Mouse (Mus musculus) adrenal gland, postnatal 4 days (tissue): ENCODE measurements around the gene Itpk1. TPM values are rescaled to one million over a fixed set of nuclear protein-coding genes. Genes with fewer than 3 reads are reported as not detected.

ENCODE experiments used
- DNase-seq, 2 experiments: peaks; one replicate each; pipeline ENCODE4 v3.0.0; 2021 to 2022; ENCODE audit warnings: low spot score in 2 of 2, mixed read lengths in 2 of 2
- total RNA-seq, 2 experiments: library from RNA; stranded (reverse); gene quantifications; 2 replicates each; pipeline ENCODE4 v1.2.3; 2021

Gene Itpk1
- total RNA-seq, 2 experiments from 2014 or later, result 46.6 to 57.7 TPM

DNA sequence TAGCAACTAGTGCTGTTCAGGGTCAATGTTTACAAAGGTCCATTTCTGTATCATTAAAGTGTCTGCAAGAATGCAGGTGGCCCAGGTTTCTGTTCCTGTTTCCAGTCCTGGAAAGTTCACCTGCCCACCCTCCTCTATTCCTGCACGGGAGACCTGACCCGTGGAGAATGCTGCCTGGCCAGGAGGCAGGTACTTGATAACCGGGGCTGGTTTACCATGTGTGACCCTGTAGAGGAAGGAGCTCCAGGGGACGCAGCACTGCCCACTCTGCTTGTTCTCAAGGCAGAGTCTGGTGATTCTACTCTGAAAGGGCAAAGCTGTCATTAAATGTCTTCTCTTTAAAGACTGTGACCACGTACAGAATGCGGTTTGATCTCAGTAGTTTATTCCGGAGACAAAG, 136.5 kb downstream of the Itpk1 start:
- no peak for DNase-seq

DNA sequence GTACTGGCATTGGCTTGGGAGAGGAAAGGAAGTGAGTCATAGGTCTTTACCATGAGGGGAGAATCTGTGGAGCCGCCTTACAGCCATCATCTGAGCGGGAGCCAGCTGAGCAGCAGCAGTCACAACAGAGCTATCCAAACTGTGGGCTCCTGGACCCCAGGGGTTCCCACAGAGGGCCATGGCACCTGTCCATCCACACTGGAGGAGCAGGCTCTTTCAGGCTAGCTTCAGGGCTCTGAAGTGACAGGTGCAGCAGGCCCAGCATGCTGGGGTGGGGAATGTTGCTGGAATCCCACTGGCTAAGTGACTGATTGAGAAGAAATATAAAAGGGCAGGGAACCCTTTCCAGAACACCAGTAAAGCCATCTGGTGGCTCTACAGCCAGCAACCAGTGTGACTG, 137.8 kb downstream of the Itpk1 start:
- DNase-seq, result no peak

GRCm38 (mm10) chr12:102565086-102565485, 139.6 kb downstream of the Itpk1 start:
- DNase-seq, result no peak

DNA sequence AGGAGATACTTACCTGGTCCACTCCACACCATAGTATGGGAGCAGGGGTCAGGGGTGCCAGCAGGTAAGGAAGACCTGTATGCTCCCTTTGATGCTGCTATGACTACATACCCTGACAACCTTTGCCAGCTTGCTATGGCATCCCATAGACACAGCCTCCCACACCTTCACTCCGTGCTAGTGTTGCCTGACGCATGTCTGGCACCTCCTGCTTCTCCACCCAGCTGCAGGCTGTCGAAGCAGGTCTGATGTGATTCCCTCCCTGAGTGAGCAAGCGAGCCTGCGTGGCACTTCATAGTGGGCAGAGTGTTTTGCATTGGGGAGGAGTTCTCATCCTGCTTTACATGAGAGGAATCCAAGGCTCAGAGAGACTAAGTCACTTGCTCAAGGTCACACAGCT, 147.4 kb downstream of the Itpk1 start:
- DNase-seq, result no peak

- no peak for DNase-seq
Observed at GRCm38 (mm10) chr12:102555850-102556249, 148.9 kb downstream of the Itpk1 start.

DNA sequence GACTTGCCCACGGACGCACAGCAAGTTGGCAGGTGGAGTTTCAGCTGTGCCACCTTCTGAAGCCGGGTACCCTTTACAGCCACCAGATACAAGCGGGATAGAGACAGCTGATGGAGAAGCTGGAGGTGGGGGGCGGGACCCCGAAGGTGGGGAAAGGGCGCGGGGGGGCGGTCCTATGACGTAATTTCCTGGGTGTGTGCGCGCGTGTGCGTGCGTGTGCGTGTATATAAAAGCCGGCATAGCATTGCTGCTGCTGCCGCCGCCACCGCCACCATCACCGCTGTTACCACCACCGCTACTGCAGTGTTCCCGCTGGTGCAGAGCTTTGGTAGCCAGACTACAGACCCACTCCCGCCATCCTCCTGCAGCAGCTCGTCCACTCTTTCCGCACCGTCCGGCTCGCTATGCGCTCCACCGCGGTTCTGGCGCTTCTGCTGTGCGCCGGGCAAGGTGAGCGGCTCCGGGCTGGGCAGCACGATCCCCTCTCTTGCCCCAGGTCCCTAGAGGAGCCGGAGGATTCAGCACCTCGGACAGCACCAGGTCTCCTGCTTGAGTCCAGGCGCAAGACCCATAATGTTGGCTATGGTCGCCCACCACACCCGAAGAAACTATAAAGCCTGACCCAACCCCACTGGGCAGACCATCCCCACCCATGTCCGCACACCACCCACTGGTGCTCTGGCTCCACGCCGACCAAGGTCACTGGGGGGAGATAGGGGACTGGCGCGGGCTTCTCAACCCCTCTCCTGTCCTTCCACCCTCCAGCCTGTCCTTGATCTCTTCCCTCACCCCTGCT, 149.8 kb downstream of the Itpk1 start, which contains the start of gene Chga:
Gene Chga (plus strand): TSS at position 249 of the 796 bp plus-strand sequence.
- DNase-seq, result peak; percentile 54 to 67

GRCm38 (mm10) chr12:102553705-102554275, 150.9 kb downstream of the Itpk1 start:
- DNase-seq, result no peak

DNA sequence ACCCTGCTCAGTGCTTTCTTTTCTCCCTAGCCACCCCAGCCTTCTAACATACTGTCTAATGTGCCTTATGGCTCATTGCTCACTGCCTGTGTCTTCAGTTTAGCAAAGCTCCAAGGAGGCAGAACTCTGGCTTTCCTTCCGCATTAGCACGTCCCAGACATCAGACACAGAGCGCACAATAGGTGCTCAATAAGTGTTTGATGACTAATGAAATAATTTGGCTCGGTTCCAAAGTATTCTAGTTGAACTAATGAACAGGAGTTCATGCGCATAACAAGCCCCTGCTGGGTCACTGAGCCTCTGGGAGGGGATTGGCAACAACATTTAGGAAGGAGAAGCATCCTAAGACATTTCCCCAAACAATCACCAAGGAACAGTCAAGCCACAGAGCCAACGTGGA, 152.7 kb downstream of the Itpk1 start:
- no peak for DNase-seq

GRCm38 (mm10) chr12:102551186-102551585, 153.5 kb downstream of the Itpk1 start:
- no peak for DNase-seq

GRCm38 (mm10) chr12:102550529-102550928, 154.2 kb downstream of the Itpk1 start:
- DNase-seq, result peak in 1 of 2 experiments; percentile 57

DNA sequence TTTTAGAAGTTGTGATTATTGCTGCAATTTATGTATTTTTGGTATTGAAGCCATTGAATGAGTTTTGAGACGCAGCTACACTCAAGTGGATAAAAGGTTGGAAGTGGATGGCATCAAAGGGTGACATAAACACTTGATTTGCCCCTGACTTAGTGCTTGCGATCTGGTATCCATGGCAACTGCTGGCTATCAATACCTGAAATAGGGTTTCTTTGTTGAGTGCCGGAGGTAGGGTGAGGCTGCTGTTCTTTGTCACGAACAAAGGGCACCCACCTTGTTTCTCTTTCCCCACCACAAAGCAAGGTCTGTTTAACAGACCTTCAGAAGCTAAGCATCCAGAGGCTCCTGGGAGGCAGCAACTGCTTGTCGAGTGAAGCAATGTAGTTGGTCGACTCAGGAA, 159.6 kb downstream of the Itpk1 start:
- DNase-seq, result no peak

GRCm38 (mm10) chr12:102541168-102541567, 163.6 kb downstream of the Itpk1 start:
- no peak for DNase-seq

- DNase-seq, result no peak
Observed at GRCm38 (mm10) chr12:102540278-102540677, 164.5 kb downstream of the Itpk1 start.

DNA sequence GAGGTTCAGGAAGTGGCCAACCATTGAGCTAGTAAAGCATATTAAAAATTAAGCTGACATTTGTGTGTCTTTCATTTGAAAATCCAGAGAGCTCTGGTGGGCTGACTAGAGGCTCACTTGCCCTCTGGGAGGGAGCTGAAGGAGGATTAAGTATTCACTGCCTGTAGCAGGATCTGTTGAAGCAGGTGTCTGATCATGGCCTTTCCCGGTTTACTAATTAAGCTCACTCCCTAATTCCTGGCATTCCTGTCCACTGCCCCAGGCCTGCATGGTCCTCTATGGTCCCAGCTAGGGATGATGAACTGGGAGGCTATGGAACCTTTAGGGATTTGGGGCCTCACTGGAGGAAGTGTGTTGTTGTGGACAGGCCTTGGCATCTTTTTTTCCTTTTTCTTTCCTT, 168.9 kb downstream of the Itpk1 start:
- DNase-seq, result no peak

DNA sequence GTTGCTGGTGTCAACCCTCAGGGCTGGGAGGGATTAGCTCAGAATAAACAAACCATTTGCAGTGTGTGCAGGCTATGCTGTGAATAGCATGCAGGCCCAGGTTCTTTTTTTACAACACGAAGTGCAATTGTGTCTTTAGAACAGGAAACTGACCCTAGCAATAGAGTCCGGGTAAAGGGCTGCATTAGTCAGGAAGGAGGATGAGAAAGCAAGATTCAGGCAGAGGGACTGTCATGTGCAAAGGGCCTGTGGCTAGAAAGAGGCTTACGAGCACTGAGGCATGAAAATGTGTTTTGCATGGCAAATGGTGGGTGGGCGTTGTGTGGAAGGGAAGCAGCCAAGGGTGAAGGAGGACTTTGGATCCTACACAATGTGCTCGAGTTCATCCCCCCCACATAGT, 176.7 kb downstream of the Itpk1 start:
- DNase-seq, result no peak

DNA sequence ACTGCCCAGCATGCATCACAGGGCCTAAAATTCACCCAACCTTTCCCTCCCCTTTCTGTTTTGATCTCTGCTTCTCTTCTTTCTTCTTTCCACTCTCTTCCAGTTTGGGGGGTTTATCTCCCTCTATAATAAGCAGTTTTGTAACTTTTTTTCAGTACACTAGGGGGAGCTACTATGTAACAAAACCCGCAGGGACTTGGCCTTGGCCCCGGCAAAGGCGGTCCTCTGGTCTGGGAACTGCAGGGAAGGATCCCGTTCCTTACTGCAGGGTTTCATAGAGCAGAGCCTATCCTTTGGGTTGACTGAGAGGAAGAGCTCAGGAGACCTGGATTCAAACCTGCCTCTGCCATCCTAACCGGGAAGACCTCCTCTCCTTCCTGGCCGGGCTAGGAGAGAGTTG, 180.0 kb downstream of the Itpk1 start:
- no peak for DNase-seq

DNA sequence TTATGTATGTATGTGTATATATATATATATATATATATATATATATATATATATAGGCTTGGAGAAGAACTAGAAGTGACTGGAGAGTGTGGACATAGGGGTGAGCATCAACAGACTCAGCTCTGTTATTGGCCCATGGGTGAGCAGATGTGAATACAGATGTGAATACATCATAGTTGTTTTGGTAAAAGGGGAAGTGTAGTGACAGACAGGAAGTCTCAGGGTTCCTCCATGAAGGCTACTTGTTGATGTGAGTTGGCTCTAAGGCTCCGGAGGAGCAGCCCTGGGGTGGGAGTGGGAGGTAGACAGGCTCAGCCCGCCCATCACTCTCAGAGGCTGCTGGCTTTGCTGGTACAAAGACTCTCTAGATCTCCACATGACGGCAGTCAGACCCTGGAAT, 180.5 kb downstream of the Itpk1 start:
- DNase-seq, result no peak

- no peak for DNase-seq
Observed at GRCm38 (mm10) chr12:102521777-102522319, 182.9 kb downstream of the Itpk1 start.

DNA sequence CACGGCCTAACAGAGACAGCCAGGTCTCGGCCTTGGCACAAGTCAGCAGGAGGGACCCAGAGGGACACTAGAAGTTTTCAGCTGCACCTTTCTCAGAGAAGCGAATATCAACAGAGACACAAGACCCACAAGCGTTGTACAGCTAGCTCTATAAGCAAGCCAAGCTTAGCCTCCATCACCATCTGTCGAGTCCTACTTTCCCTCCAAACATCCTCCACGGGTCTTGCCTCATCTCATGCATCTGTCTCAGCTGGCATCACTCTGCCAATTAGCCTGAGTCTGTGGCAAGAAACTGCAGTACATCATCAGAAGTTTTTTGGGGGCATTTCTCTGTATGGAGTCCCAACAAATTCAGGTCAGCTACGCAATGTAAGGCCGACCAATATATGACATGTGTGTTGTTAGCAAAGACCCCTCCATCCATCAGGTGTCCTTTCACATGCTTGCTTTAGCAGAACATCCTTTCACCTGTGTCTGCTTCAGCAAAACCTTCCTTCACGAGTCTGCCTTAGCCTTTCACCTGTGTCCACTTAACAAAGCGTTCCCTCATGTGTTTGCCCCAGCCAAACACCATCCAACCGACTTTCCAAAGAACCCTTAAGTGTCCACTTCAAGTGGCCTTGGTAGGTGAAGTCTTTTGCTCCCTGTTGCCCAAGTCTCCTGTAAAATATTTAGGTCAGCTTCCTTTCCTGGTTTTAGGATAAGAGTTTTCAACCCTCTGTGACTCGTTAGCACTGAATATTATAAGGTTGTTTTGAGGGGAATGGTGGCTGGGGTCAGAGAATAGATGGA, 184.6 kb downstream of the Itpk1 start:
- no peak for DNase-seq
